In the genomic region with DNA sequence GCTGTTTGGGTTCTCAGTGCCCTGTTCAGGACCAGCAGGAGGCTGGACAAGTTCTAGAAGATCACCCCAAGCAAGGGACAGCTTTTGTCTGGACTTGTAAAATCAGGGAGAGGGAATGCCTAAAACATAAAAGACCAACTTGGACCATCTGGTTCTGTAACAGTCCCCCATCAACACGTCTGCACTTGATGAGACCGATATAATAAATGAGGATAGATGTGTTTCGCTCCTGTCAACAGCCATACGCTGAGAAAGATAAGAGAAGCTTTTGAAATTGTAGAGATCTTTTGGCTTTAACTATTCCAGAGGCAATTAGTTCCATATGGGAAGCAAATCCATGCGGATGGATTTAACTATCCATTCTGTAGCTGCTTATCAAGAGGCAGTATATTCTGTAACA, we compare ENCODE assay signal across 18 mouse cellular contexts.
"Had no signal": no experiment of that assay in that cellular context is flagged by ENCODE, and none has a peak within 500 bp of the region (broad histone marks: within the 10 kb centered on the region; RNA-seq: fewer than 3 reads in every experiment).

No protein-coding gene starts in this region.

- H3K4me2 ChIP-seq: limb, embryonic 13.5 days; liver, embryonic 13.5 days; lung, embryonic 15.5 days; midbrain, embryonic 11.5 days; midbrain, embryonic 15.5 days; neural tube, embryonic 12.5 days had no signal

- H3K4me3 ChIP-seq: limb, embryonic 13.5 days; liver, embryonic 13.5 days; lung, embryonic 15.5 days; megakaryocyte, embryonic 14.5 days; midbrain, embryonic 15.5 days; neural tube, embryonic 12.5 days had no signal

- H3K4me1 ChIP-seq: liver, embryonic 13.5 days; lung, embryonic 15.5 days; megakaryocyte, embryonic 14.5 days; midbrain, embryonic 15.5 days; neural tube, embryonic 12.5 days had no signal

- H3K9ac ChIP-seq: limb, embryonic 13.5 days; liver, embryonic 13.5 days; liver, postnatal 0 days; lung, embryonic 15.5 days; midbrain, embryonic 15.5 days; neural tube, embryonic 12.5 days had no signal

- H3K36me3 ChIP-seq: limb, embryonic 13.5 days; liver, embryonic 13.5 days; lung, embryonic 15.5 days; midbrain, embryonic 15.5 days; neural tube, embryonic 12.5 days had no signal

- H3K9me3 ChIP-seq: limb, embryonic 13.5 days; liver, embryonic 13.5 days; lung, embryonic 15.5 days; midbrain, embryonic 15.5 days; neural tube, embryonic 12.5 days had no signal

- ATAC-seq: liver, postnatal 0 days; midbrain, embryonic 15.5 days had no signal

- H3K27me3 ChIP-seq: limb, embryonic 13.5 days; liver, embryonic 13.5 days; lung, embryonic 15.5 days; megakaryocyte, embryonic 14.5 days; midbrain, embryonic 15.5 days; neural tube, embryonic 12.5 days had no signal

- H3K27ac ChIP-seq: limb, embryonic 13.5 days; liver, embryonic 13.5 days; lung, embryonic 15.5 days; macrophage; midbrain, embryonic 15.5 days; neural tube, embryonic 12.5 days had no signal

- DNase-seq: kidney, postnatal 36 days; layer of hippocampus, adult 9-11 months; layer of hippocampus, postnatal 36 days; liver, embryonic 13.5 days; liver, postnatal 0 days; lung, postnatal 14 days; retina, postnatal 1 day; right cerebral cortex, postnatal 4 days; spleen, adult 18-20 months; thymus, adult 18-20 months; thymus, postnatal 14 days had no signal
